Mouse (Mus musculus) frontal cortex, postnatal 10 days (tissue): ENCODE data around the gene Cyp2d12.
"Not testable (repeated sequence)": the region's sequence is repeated elsewhere in the genome, so short reads cannot be mapped to it uniquely, and the experiment has no call there.

Experiments used
- DNase-seq, 2 experiments: peaks; one replicate each; pipeline ENCODE4 v3.0.0; 2022; ENCODE audit warnings: low spot score in 2 of 2, mixed read lengths in 1 of 2

Cyp2d12 gene

GRCm38 (mm10) chr15:82554531-82555230 is at the start of gene Cyp2d12:
Gene Cyp2d12, plus strand, starts transcription at chr15:82555072.
- DNase-seq, result no peak

- DNase-seq, result no peak
Observed at GRCm38 (mm10) chr15:82506971-82507370, 47.9 kb upstream of the Cyp2d12 start.

DNA sequence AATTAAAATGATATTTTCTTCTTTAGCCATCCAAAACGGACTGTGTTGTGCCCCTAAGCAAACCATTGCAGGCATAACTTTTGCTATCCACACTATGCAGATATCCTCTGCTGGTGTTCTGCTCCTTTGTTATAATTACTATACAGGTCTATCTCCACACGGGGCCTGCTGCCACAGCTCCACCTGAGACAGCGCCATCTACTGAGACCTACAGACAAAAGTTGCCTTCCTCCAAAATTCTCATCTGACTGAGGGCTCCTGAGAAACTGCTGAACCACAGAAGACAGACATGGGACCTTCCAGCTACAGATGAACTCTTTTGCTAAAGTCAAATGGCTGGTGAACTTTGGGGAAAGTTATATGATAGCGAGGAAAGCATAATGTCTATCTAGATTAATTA is 47.1 kb upstream of the Cyp2d12 start:
- not testable (repeated sequence) for DNase-seq

DNA sequence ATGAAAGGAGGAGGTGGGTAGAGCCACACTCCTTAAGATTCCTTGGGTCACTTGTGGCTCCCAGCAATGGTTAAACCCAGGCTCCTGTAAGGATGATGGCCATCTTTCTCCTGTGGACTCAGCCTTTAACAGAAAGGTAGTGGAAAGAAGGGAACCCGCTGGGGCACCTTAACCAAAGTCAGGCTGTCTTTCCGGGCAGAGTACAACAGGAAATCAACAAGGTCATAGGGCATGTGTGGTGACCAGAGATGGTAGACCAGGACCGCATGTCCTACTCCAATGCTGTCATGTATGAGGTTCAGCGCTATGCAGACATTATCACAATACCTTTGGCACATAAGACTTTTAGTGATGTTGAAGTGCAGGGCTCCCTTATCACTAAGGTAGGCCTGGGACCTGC is 45.4 kb upstream of the Cyp2d12 start:
- not testable (repeated sequence) for DNase-seq

DNA sequence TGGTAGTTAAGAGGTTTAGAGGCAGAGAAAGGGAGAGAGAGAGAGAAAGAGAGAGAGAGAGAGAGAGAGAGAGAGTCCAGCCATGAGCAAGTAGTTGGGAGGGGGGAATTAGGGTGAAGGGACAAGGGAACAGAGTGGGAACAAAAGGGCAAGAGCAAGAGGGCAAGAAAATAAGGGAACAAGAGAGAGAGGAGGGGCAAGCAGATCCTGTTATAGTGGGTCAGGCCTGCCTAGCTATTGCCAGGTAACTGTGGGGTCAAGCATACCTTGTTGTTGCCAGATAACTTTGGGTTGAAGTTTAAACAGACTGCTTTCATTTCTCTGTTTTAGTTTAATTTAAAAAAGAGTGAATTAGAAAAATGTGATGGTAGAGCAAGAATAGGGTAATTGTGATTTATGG is 44.4 kb upstream of the Cyp2d12 start:
- not testable (repeated sequence) for DNase-seq

- DNase-seq, result not testable (repeated sequence)
Observed at GRCm38 (mm10) chr15:82512111-82512510, 42.8 kb upstream of the Cyp2d12 start.

- DNase-seq, result not testable (repeated sequence)
Observed at GRCm38 (mm10) chr15:82516174-82516573, 38.7 kb upstream of the Cyp2d12 start.

- not testable (repeated sequence) for DNase-seq
Observed at GRCm38 (mm10) chr15:82527371-82527770, 27.5 kb upstream of the Cyp2d12 start.

- not testable (repeated sequence) for DNase-seq
Observed at GRCm38 (mm10) chr15:82532721-82533120, 22.2 kb upstream of the Cyp2d12 start.

DNA sequence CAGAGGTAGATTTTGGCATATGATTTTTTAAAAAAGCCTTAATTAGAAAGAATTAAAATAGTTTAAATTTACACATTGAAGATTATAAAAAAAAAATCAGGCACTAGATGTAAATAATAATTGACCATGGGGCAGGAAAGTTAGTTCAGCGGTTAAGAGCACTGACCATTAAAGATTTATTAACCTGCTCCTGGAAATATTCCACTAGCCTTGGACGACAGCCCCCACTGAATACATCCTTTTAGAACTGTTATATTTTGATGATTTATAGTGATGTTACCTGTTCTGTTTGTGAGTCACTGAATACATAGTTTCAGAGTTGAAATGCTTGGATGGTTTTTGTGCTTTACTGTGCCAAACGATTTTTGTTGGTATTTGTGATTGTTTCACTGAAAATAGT is 11.9 kb upstream of the Cyp2d12 start:
- not testable (repeated sequence) for DNase-seq

GRCm38 (mm10) chr15:82544561-82544960 is 10.3 kb upstream of the Cyp2d12 start:
- not testable (repeated sequence) for DNase-seq

DNA sequence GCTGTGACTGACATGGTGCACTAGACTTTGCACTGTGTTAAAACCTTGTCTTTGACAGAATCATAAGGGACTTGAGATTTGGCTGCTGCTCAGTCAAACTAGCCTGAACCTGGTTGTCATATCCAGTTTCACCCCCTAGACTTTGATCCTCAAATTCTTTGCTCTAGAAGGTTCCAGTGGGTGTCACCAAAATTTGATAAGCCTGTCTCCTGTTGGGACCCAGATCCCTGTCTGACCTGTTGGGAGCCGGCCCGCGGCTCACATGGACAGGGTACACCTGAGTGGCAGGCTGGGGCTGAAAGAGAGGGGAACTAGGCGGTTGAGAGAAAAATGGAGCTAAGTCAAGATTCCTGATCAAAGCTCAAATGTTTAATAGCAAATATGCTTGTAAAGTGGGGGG is 7.1 kb upstream of the Cyp2d12 start:
- DNase-seq, result not testable (repeated sequence)

DNA sequence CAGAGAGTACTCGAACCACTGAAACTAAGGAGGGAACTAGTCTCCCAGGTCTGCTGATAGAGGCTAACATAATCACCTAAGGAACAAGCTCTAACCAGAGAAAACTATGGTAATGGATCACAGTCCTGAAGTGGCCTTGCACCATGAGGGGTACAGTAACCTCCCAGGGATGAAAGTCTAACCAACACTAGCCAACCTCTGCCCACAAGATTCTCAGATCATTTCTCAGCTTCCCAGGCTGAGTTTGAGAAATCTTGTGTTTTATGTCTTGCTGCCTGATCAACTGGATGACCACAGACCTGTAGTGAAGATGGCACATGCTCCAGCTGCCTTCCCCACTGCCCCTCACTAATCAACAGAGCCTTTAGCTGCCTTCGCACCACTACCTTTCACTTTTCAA is 1.7 kb upstream of the Cyp2d12 start:
- not testable (repeated sequence) for DNase-seq

- DNase-seq, result no peak
Observed at GRCm38 (mm10) chr15:82572856-82573255, 18.0 kb downstream of the Cyp2d12 start.

GRCm38 (mm10) chr15:82579071-82579470 is 24.2 kb downstream of the Cyp2d12 start:
- no peak for DNase-seq

DNA sequence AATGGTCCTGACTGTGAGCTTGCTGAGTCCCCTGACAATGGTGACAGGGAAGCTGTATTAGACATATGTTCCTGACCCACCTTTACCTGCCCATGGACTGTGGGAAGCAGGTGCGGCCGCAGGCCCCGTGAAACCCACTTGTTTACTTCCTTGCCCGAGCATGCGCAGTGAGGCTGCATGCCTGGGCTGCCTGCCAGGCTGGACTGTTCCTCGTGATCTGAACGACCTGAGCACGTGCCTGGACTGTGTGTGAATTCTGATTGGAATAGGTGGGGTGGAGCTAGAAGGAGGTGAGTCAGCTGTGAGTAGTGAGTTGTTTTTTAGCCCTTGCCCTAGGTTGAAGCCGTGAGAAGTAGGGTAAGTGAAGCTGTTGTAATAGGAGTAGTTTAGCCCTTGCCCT is 27.7 kb downstream of the Cyp2d12 start:
- no peak for DNase-seq
